Mouse (Mus musculus): ENCODE measurements around the gene Heatr6. TPM values are rescaled to one million over a fixed set of nuclear protein-coding genes. Genes with fewer than 3 reads are reported as not detected.
A peak's percentile ranks its signal among the peaks of the same experiment; 100 is the strongest.

The Heatr6 gene
- polyA plus RNA-seq, 1 experiment: 16.6 TPM

GRCm38 (mm10) chr11:83731116-83731515 is 22.4 kb upstream of the Heatr6 start:
- TF ChIP-seq CTCF (IDR thresholded peaks at IDR 0.05; ENCODE audit: extremely low read depth, insufficient read depth, low read length) (no peak), POLR2A (IDR thresholded peaks at IDR 0.05; ENCODE audit: extremely low read depth, insufficient read depth, low read length) (no peak)
- no peak overlapping the region for H3K4me3 ChIP-seq (ENCODE audit: insufficient read depth, low read length)
- H3K27ac ChIP-seq (ENCODE audit: insufficient read depth, low read length): no peak overlapping the region
- H3K4me1 ChIP-seq (ENCODE audit: control insufficient read depth, insufficient read depth, low read length): no peaks in the 10 kb centered on the region

GRCm38 (mm10) chr11:83733071-83733640 is 20.3 kb upstream of the Heatr6 start:
- H3K27ac ChIP-seq (ENCODE audit: insufficient read depth, low read length): no peak overlapping the region
- H3K4me3 ChIP-seq (ENCODE audit: insufficient read depth, low read length): no peak overlapping the region
- TF ChIP-seq POLR2A (IDR thresholded peaks at IDR 0.05; ENCODE audit: extremely low read depth, insufficient read depth, low read length): no peak
- no peak for TF ChIP-seq CTCF (IDR thresholded peaks at IDR 0.05; ENCODE audit: extremely low read depth, insufficient read depth, low read length)
- no peaks in the 10 kb centered on the region for H3K4me1 ChIP-seq (ENCODE audit: control insufficient read depth, insufficient read depth, low read length)

DNA sequence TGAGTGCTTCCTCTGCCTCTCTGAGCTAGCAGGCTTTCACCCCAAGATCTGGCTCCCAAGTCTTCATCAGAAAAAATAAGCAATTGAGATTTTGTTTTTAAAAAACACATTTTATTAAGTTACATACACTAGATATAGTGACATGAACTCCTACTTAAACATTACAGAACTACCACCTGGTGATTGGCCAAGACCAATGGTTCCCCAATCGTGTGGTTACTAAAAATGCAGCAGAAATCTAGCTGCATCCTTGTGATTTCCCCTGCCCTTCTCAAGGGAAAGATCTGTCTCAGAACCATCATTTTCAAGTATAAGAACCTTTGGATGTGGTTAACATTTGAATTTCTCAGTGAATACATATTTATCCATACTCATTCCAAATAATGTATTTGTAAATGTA is 19.3 kb upstream of the Heatr6 start:
- no peak overlapping the region for H3K27ac ChIP-seq (ENCODE audit: insufficient read depth, low read length)
- TF ChIP-seq POLR2A (IDR thresholded peaks at IDR 0.05; ENCODE audit: extremely low read depth, insufficient read depth, low read length) (no peak), CTCF (IDR thresholded peaks at IDR 0.05; ENCODE audit: extremely low read depth, insufficient read depth, low read length) (no peak)
- H3K4me3 ChIP-seq (ENCODE audit: insufficient read depth, low read length): no peak overlapping the region

DNA sequence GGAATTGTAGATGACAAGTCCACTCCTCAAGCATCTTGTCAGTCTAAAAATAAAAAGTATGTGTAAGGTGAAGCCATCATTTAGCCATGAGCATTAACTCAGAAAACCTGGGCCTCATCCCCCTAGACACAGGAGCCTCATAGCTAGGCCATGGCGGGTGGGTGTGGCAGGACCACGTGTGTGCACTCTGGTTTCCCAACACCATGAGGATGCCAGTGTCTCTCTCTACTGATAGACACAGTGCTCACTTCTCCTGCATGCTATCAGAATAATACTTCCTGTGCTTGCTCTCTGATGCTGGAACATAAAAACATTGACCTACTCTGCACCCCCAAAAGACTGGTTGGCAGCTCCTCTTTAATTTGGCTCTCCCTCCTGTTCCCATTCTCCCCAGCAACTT is 17.6 kb upstream of the Heatr6 start:
- no peak overlapping the region for H3K4me3 ChIP-seq (ENCODE audit: insufficient read depth, low read length)
- H3K4me1 ChIP-seq (ENCODE audit: control insufficient read depth, insufficient read depth, low read length): no peaks in the 10 kb centered on the region
- H3K27ac ChIP-seq (ENCODE audit: insufficient read depth, low read length): no peak overlapping the region
- no peak for TF ChIP-seq POLR2A (IDR thresholded peaks at IDR 0.05; ENCODE audit: extremely low read depth, insufficient read depth, low read length)
- no peak for TF ChIP-seq CTCF (IDR thresholded peaks at IDR 0.05; ENCODE audit: extremely low read depth, insufficient read depth, low read length)

More for the DNA sequence above, 19.3 kb upstream of the Heatr6 start:
- H3K4me1 ChIP-seq (ENCODE audit: control insufficient read depth, insufficient read depth, low read length): no peaks in the 10 kb centered on the region

GRCm38 (mm10) chr11:83737109-83737558 is 16.4 kb upstream of the Heatr6 start:
- no peak for TF ChIP-seq CTCF (IDR thresholded peaks at IDR 0.05; ENCODE audit: extremely low read depth, insufficient read depth, low read length)
- no peak for TF ChIP-seq POLR2A (IDR thresholded peaks at IDR 0.05; ENCODE audit: extremely low read depth, insufficient read depth, low read length)
- H3K4me1 ChIP-seq (ENCODE audit: control insufficient read depth, insufficient read depth, low read length): no peaks in the 10 kb centered on the region
- no peak overlapping the region for H3K4me3 ChIP-seq (ENCODE audit: insufficient read depth, low read length)
- no peak overlapping the region for H3K27ac ChIP-seq (ENCODE audit: insufficient read depth, low read length)

GRCm38 (mm10) chr11:83739241-83739640 is 14.3 kb upstream of the Heatr6 start:
- Histone ChIP-seq H3K27ac (ENCODE audit: insufficient read depth, low read length) (no peak overlapping the region), H3K4me1 (ENCODE audit: control insufficient read depth, insufficient read depth, low read length) (no peaks in the 10 kb centered on the region), H3K4me3 (ENCODE audit: insufficient read depth, low read length) (no peak overlapping the region)
- no peak for TF ChIP-seq POLR2A (IDR thresholded peaks at IDR 0.05; ENCODE audit: extremely low read depth, insufficient read depth, low read length)
- peak; percentile 96 for TF ChIP-seq CTCF (IDR thresholded peaks at IDR 0.05; ENCODE audit: extremely low read depth, insufficient read depth, low read length)

DNA sequence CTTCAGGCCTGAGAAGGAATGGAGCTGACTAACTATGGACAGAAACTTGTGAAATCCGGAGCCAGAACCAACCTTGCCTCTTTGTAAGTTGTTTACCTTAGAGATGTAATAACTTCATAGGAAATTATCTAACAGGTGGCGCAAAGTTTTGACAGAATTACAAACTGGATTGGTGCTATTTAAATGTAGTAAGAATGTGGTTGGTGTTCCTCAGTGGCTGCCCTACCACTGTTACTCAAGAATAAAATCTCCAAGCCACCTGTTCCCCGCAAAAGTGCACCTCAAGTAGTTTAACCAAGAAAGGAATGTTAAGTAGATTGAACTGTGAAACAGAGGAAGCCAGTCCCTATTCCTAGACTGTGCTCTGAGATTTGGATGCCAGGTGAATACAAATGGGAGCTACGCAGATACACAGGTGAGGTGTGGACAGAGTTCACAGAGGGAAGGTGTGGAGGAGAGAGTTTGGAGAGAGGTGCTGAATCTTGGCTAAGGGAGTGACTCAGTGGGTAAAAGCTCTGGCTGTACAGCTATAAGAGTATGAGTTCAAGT is 13.0 kb upstream of the Heatr6 start:
- H3K4me1 ChIP-seq (ENCODE audit: control insufficient read depth, insufficient read depth, low read length): no peaks in the 10 kb centered on the region
- no peak overlapping the region for H3K4me3 ChIP-seq (ENCODE audit: insufficient read depth, low read length)
- TF ChIP-seq POLR2A (IDR thresholded peaks at IDR 0.05; ENCODE audit: extremely low read depth, insufficient read depth, low read length) (no peak), CTCF (IDR thresholded peaks at IDR 0.05; ENCODE audit: extremely low read depth, insufficient read depth, low read length) (no peak)
- no peak overlapping the region for H3K27ac ChIP-seq (ENCODE audit: insufficient read depth, low read length)

DNA sequence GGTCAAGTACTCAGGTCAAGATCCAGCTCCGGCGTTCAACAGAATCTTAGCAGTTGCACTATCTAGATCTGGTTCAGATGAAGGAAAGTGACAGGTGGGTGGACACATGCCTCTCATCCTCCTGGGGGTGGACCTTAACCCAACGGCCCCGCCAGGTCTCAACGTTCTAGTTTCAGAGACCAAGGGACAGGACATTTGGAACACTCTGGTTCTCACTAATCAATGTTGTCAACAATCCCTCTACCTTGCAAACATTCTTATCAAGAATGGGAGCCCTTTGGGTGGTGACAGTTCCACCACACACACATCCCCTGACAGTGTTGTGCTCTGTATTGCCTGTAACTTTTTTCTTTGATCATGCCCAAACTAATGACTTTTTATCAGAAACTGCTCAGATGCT is 11.7 kb upstream of the Heatr6 start:
- no peaks in the 10 kb centered on the region for H3K4me1 ChIP-seq (ENCODE audit: control insufficient read depth, insufficient read depth, low read length)
- H3K4me3 ChIP-seq (ENCODE audit: insufficient read depth, low read length): no peak overlapping the region
- no peak overlapping the region for H3K27ac ChIP-seq (ENCODE audit: insufficient read depth, low read length)
- TF ChIP-seq POLR2A (IDR thresholded peaks at IDR 0.05; ENCODE audit: extremely low read depth, insufficient read depth, low read length) (no peak), CTCF (IDR thresholded peaks at IDR 0.05; ENCODE audit: extremely low read depth, insufficient read depth, low read length) (no peak)

GRCm38 (mm10) chr11:83742731-83743355 is 10.7 kb upstream of the Heatr6 start:
- Histone ChIP-seq H3K27ac (ENCODE audit: insufficient read depth, low read length) (no peak overlapping the region), H3K4me3 (ENCODE audit: insufficient read depth, low read length) (no peak overlapping the region), H3K4me1 (ENCODE audit: control insufficient read depth, insufficient read depth, low read length) (no peaks in the 10 kb centered on the region)
- TF ChIP-seq CTCF (IDR thresholded peaks at IDR 0.05; ENCODE audit: extremely low read depth, insufficient read depth, low read length): no peak
- no peak for TF ChIP-seq POLR2A (IDR thresholded peaks at IDR 0.05; ENCODE audit: extremely low read depth, insufficient read depth, low read length)

GRCm38 (mm10) chr11:83743525-83743924 is 10.0 kb upstream of the Heatr6 start:
- Histone ChIP-seq H3K4me1 (ENCODE audit: control insufficient read depth, insufficient read depth, low read length) (no peaks in the 10 kb centered on the region), H3K27ac (ENCODE audit: insufficient read depth, low read length) (no peak overlapping the region), H3K4me3 (ENCODE audit: insufficient read depth, low read length) (no peak overlapping the region)
- TF ChIP-seq POLR2A (IDR thresholded peaks at IDR 0.05; ENCODE audit: extremely low read depth, insufficient read depth, low read length) (no peak), CTCF (IDR thresholded peaks at IDR 0.05; ENCODE audit: extremely low read depth, insufficient read depth, low read length) (no peak)
